Mouse (Mus musculus) ES-Bruce4 (cell line): ENCODE measurements at regions not wholly inside any gene's neighbourhood (a gene's known extent, or its start where the extent isn't known, plus 50 kb on each side); places are given as distances from the start of the nearest gene placed in this dataset.

ENCODE experiments used
- H3K27ac ChIP-seq: 2 replicates; pipeline ENCODE4 v1.5.1; 2012; ENCODE audit warnings: low read length, inconsistent platforms; ENCODE audit not compliant: insufficient read depth
- H3K27me3 ChIP-seq: 2 replicates; pipeline ENCODE4 v1.6.1; 2012; ENCODE audit warnings: mild to moderate bottlenecking, low read length, inconsistent platforms; ENCODE audit not compliant: control insufficient read depth, poor library complexity, insufficient read depth, severe bottlenecking
- H3K36me3 ChIP-seq: 2 replicates; pipeline ENCODE4 v1.6.1; 2012; ENCODE audit warnings: inconsistent platforms, mild to moderate bottlenecking, low read length, moderate library complexity; ENCODE audit not compliant: control insufficient read depth, poor library complexity, insufficient read depth, severe bottlenecking
- H3K4me1 ChIP-seq: one replicate; pipeline ENCODE4 v1.8.1; 2011; ENCODE audit warnings: low read length; ENCODE audit not compliant: control insufficient read depth, insufficient read depth
- H3K4me3 ChIP-seq: 2 replicates; pipeline ENCODE4 v1.5.1; 2011; ENCODE audit warnings: low read depth, mild to moderate bottlenecking, low read length
- H3K9ac ChIP-seq: 2 replicates; pipeline ENCODE4 v1.6.1; 2012; ENCODE audit warnings: low read depth, mild to moderate bottlenecking, inconsistent platforms; ENCODE audit not compliant: poor library complexity, severe bottlenecking
- H3K9me3 ChIP-seq: replicated peaks from 2 replicates; pipeline ENCODE4 v1.6.1; 2012; ENCODE audit warnings: mild to moderate bottlenecking, low read length, inconsistent platforms; ENCODE audit not compliant: control insufficient read depth, poor library complexity, insufficient read depth, severe bottlenecking
- CTCF ChIP-seq: IDR thresholded peaks from one replicate; pipeline ENCODE4 v1.8.1; 2011; ENCODE audit warnings: low read depth, low read length
- EP300 ChIP-seq: IDR thresholded peaks from 2 replicates; pipeline ENCODE4 v1.6.1; 2011; ENCODE audit warnings: low read depth, low read length; ENCODE audit not compliant: insufficient read depth
- POLR2A ChIP-seq: IDR thresholded peaks from one replicate; pipeline ENCODE4 v1.8.1; 2011; ENCODE audit warnings: low read length; ENCODE audit not compliant: insufficient read depth

GRCm38 (mm10) chr8:86351545-86352190 lies 228.8 kb downstream of the Abcc12 start:
- no peaks in the 10 kb centered on the region for H3K4me1 ChIP-seq
- H3K36me3 ChIP-seq = no peaks in the 10 kb centered on the region
- no peaks in the 10 kb centered on the region; the same call in 1 of the 2 replicates for H3K27me3 ChIP-seq
- no peak overlapping the region for H3K9ac ChIP-seq
- no peak overlapping the region for H3K4me3 ChIP-seq
- H3K27ac ChIP-seq = no peak overlapping the region
- TF ChIP-seq EP300 (no peak), CTCF (no peak), POLR2A (no peak)
- peaks cover 6% of the 10 kb centered on the region; the same call in 1 of the 2 replicates for H3K9me3 ChIP-seq

DNA sequence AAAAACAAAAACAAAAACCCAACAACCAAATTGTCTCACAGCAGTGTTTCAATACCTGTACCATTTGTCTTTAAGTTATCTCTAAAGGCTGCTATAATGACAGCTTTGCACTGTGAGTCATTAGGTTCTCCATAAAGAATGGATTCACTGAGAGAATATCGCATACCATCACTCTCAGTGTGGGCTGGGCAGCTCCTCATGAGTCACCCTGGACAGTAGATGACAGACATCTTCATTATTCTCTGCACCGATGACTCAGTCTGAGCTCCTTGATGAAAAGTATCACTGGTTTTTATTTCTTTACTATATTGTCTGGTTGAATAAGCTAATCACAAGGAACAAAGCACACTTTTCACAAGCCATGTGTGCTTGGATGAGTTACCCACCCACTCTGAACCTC lies 230.4 kb downstream of the Abcc12 start:
- H3K27ac ChIP-seq = no peak overlapping the region
- H3K4me1 ChIP-seq = no peaks in the 10 kb centered on the region
- H3K9me3 ChIP-seq = peaks cover 6% of the 10 kb centered on the region; the same call in 1 of the 2 replicates
- H3K9ac ChIP-seq = no peak overlapping the region
- no peak overlapping the region for H3K4me3 ChIP-seq
- H3K36me3 ChIP-seq = no peaks in the 10 kb centered on the region
- no peak for TF ChIP-seq EP300
- no peak for TF ChIP-seq CTCF
- TF ChIP-seq POLR2A = no peak
- H3K27me3 ChIP-seq = no peaks in the 10 kb centered on the region; the same call in 1 of the 2 replicates

- Histone ChIP-seq H3K27ac (no peak overlapping the region), H3K4me1 (no peaks in the 10 kb centered on the region)
- no peak for TF ChIP-seq EP300
- no peak for TF ChIP-seq POLR2A
- TF ChIP-seq CTCF = no peak
Observed at GRCm38 (mm10) chr8:86342016-86342684, 238.3 kb downstream of the Abcc12 start.

DNA sequence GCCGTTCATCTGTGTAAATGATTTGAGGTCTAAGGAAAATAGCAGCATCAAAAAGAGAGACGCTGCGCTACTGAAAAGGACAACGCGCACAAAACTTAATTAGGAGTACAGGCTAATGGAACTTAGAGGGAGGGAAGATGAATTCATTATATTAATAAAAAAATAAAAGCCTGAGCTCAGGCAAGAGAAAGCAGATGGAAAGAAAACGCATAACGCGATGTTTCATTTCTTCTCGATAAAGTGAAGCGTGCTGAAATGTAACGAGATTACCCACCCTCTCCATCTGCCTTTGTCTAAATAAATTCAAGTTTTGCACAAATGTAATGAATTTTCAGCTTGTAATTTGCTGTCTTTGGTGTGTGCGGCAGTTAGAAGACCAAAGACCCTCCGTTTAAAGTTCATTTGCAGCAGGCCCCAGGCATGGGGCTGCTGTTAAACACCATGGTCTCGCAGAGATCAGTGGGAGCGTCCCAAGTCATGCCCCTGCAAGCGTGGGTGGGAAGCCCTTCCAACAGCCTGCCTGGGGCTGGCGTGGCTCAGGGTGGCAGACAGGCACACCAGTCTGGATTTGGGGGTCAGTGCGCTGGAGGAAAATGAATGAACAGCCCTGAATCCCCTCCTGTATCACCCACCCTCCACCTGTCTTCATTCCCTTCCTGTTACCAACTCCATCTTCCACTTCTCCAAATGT lies 241.8 kb downstream of the Abcc12 start:
- H3K27ac ChIP-seq = no peak overlapping the region
- no peaks in the 10 kb centered on the region for H3K36me3 ChIP-seq
- no peaks in the 10 kb centered on the region for H3K4me1 ChIP-seq
- H3K9ac ChIP-seq = no peak overlapping the region
- no peak overlapping the region for H3K4me3 ChIP-seq
- H3K27me3 ChIP-seq = 0 out of 2 replicates have a peak, but pooled peaks cover 2% of the 10 kb centered on the region
- H3K9me3 ChIP-seq = no peaks in the 10 kb centered on the region
- no peak for TF ChIP-seq POLR2A
- no peak for TF ChIP-seq CTCF
- no peak for TF ChIP-seq EP300

More at GRCm38 (mm10) chr8:86342016-86342684, 238.3 kb downstream of the Abcc12 start:
- no peak overlapping the region for H3K9ac ChIP-seq
- H3K4me3 ChIP-seq = no peak overlapping the region
- no peaks in the 10 kb centered on the region for H3K9me3 ChIP-seq
- no peaks in the 10 kb centered on the region for H3K27me3 ChIP-seq
- H3K36me3 ChIP-seq = no peaks in the 10 kb centered on the region

- Histone ChIP-seq H3K9ac (no peak overlapping the region), H3K27me3 (no peaks in the 10 kb centered on the region), H3K4me3 (no peak overlapping the region), H3K4me1 (no peaks in the 10 kb centered on the region), H3K9me3 (no peaks in the 10 kb centered on the region), H3K36me3 (no peaks in the 10 kb centered on the region), H3K27ac (no peak overlapping the region)
- TF ChIP-seq CTCF = no peak
- no peak for TF ChIP-seq EP300
- no peak for TF ChIP-seq POLR2A
Observed at GRCm38 (mm10) chr8:86331383-86331782, 249.1 kb downstream of the Abcc12 start.

GRCm38 (mm10) chr8:86328626-86329025 lies 251.9 kb downstream of the Abcc12 start:
- Histone ChIP-seq H3K27ac (no peak overlapping the region), H3K27me3 (no peaks in the 10 kb centered on the region), H3K36me3 (no peaks in the 10 kb centered on the region), H3K4me1 (no peaks in the 10 kb centered on the region), H3K4me3 (no peak overlapping the region), H3K9me3 (no peaks in the 10 kb centered on the region), H3K9ac (no peak overlapping the region)
- TF ChIP-seq EP300 (no peak), CTCF (no peak), POLR2A (no peak)
